Mouse (Mus musculus) thymus, postnatal 4 days (tissue): ENCODE results near the gene Wdr91.
A peak's percentile ranks its signal among the peaks of the same experiment; 100 is the strongest.

Source experiments
- DNase-seq: peaks from one replicate; pipeline ENCODE4 v3.0.0; 2021

The Wdr91 gene

GRCm38 (mm10) chr6:34877509-34878321 is 33.0 kb downstream of the Wdr91 start, which contains the start of gene Cyren:
Gene Cyren, minus strand, starts transcription at chr6:34878060.
- DNase-seq: peak; percentile 96

DNA sequence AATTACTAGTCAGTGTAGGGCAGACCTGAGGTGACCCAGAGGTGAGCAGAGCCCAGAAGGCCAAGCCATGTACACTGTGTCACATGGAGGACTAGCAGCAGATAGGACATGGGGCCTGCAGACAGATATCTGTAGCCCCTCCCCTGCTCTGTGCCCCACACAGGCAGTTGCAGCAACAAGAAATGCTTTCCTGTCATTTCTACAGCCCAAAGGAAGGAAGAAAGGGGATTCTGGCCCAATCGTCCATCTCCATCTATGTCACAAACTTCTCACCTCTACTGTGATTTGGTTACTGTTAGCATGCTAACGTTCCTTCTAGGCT is 33.9 kb downstream of the Wdr91 start:
- DNase-seq: peak; percentile 22

DNA sequence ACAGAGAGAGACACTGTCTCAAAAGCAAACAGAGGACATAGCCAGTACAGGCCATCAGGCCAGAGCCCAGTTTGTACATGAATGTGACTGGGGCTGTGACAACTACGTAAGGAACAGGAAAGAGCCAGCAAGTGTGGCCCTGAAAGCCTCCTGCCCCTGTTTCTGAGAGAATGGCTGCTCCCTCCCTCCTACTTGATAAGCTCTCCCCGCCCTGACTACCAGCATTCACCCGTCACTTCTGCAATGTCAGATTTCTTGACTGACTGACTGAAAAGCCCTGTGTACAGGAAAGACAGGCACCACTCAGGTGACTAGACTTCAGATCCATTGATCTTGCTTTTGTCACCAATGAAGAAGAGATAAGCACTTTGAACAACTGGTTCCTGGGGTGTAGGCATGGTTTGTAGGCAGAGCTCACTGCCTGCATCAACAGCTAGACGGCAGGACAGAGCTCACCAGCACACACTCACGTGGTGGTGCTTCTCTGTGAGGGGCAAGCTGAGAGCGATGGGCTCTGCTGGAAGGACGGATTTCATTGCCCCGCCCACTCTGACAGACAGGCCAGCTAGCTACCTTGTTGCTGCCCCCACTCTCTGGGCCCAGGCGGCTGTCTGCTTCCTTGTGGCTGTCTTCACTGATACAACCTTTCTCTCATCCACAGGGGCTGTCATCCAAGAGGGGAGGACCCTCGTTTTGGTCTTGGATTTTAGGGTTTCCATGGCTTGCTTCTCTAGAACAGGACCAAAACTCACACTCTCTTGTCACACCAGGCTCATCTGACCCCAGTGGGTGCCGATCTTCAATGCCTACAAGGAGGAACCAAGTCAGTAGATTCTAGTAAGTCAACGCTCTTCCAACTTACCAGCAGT is 34.5 kb downstream of the Wdr91 start:
- DNase-seq: peak; percentile 62

DNA sequence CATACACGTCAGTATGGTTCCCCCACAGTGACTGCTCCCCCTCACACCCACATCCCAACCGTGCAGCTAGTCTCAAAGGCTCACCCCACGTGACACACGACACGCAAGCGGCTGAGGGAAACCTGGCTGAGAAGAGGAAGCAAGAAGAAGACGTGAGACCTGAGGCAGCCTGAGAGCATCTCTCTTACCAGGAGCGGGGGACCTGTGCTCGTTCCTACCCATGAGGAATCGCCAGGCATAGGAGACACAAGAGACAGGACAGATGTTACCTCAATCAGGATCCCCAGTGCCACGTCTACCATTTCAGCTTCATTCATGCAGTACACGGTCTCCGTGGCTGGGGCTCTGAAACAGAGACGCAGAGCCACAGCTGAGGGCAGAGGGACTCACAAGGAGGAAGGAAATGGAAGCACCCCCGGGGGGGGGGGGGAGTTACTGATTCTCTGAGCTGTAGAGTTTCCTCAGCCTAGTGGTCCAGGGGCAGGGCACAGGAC is 35.4 kb downstream of the Wdr91 start:
- DNase-seq: peak; percentile 81

DNA sequence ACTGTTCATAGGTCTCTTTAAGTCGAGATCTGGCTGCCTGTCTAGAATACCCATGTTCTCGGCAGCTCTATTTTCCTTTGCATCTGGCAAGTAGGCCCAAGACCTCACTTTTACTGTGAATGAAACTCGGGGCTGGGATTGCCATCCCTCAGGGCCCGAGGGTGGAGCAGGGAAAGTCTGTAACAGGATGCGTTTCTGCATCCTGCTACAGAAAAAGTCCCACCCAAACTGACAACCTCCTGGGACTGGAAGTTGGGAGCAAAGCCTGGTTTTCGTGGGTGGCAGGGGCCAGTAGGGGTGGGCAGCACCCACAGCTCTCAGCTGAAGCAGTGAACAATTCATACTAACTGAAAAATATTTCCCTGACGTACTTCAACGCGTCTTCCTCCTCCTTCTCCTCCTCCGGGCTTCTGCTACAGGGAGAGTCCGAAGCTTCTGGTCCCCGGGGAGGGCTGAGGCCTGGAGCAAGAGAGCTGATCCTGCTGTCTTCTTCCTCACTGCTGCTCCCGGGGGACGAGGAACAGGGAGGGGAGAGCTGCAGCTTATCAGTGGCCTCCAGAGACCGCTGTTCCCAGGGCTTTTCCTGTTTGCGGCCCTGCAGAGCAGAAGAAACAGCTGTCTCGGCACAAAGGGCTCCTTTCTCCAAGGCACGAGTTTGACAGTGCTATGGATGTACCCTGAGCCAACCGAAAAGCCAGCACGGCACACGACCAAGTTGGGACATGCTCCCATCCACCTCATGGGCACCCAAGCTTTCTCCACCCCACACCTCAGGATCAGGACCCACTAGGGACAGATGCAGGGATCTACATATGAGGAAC is 36.4 kb downstream of the Wdr91 start:
- DNase-seq: peak; percentile 39

- no peak for DNase-seq
These were observed 37.8 kb downstream of the Wdr91 start for GRCm38 (mm10) chr6:34872871-34873270.

DNA sequence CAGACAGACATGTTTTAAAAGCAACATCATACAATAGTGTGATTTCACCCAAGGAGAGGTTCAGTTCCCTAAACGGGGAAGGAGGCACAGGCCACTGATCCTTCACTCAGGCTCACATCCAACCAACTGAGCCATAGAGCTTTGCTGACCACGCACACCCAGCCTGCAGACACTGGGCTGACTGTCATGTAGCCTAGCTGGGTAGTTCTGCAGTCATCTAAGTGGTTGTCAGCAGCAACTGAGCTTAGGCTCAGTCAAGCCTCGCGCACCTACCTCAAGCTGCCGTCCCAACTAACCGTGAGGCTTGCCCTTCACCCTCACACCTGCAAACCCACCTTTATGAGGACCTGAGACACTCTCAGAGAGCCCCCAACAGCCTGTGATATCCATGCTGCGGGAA is 38.7 kb downstream of the Wdr91 start:
- DNase-seq: no peak

GRCm38 (mm10) chr6:34870724-34871123 is 40.0 kb downstream of the Wdr91 start:
- DNase-seq: no peak

- no peak for DNase-seq
These were observed 40.5 kb downstream of the Wdr91 start for GRCm38 (mm10) chr6:34870136-34870535.

DNA sequence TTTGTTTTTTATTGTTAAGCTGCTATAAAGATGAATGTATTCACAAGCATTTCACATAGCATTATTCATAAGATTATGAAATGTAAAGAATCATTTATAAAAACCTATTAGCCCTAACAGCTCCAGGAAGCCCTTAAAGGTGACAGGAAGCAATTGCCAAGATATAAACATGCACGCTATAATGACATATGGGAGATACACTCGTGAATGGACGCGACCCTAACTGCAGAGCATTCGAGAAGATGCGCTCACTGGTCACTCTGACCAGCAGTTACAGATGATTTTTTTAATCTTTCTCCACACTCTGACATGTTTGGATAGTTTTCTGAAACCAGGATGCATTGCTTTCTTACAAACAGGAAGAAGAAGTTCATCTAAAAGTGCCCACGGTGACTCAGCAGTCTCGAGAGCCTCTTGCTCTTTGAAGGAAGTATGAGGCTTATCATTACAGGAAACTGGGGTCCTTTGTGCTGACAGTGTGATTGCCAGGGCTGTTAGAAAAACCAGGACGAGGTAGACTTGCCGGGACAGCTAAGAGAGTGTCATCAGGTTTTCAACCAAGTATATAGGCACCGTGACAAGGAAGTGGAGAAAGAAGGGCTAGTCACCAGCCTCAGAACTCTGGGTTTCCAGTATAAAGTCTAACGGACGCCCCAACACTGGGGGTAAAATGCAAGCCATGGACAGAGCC is 41.3 kb downstream of the Wdr91 start:
- peak; percentile 58 for DNase-seq

- DNase-seq: peak; percentile 17
These were observed 42.0 kb downstream of the Wdr91 start for GRCm38 (mm10) chr6:34868507-34869217.

DNA sequence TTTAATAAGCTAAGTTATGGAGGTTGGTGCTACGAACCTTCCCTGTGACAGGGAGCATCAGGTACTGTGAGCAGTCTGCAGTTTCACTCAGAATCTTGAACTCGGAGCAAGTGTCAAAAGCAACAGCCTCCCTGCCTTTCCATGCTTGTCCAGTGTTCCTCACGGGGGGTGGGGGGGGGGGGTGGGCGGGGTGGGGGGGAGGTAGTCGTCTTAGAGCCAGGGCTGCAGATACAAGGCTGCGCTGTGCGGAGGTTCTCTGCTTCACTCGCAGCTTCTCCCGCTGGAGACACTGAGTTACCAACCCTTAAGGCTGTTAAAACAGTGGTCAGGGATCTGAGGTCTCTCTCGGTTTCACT is 42.7 kb downstream of the Wdr91 start:
- DNase-seq: no peak

GRCm38 (mm10) chr6:34867301-34867994 is 43.2 kb downstream of the Wdr91 start:
- DNase-seq: no peak

- no peak for DNase-seq
These were observed 43.9 kb downstream of the Wdr91 start for GRCm38 (mm10) chr6:34866786-34867185.

- DNase-seq: no peak
These were observed 44.7 kb downstream of the Wdr91 start for GRCm38 (mm10) chr6:34865711-34866593.

DNA sequence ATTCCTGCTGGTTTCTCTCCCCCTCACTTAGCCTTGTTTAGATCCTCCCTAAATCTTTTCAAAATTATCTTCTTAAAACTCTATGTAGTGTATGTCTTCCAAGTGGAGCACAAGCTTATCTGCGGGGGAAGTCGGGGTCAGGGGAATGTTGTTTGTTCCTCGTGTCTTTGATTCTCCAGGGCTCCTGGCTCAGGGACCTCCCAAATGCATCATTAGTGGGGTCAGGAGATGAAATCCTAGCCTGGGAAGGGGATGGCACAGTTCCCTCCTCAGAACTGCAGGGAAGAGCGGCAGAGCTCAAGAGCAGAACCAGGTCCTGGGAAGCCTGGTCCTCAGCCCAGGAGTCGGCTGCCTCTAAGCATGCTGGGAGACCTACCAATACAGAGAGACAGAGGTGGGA is 45.5 kb downstream of the Wdr91 start:
- DNase-seq: no peak

DNA sequence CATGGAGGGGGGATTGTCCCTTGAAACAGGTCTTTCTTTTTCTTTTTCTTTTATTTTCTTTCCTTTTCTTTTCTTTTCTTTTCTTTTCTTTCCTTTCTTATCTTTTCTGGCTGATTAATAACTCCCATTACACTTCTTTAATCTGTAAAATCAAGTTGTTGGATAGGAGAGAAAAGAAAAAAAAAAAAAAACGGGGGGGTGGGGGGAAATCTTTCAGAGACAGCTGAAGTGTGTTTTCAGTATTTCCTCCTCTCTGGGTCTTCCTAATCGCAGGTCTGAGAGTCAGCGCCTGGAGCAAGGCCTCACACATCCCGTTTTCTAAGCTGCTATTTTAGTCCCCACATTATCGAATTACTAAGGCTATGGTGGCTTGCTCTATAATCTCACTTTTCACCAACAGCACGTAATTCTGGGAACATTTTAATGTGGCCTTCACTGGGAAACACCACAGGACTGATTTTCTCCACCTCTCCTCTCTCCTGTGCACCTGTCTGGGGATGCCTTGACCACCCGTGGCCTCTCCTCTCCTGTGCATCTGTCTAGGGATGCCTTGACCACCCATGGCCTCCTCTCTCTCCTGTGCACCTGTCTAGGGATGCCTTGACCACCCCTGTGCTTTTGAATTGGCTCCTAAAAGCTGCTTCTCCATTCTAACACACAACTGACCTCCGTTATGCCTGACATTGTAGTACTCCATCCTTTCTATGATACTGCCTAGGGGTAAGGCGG is 46.7 kb downstream of the Wdr91 start:
- DNase-seq: no peak

- peak; percentile 65 for DNase-seq
These were observed 47.8 kb downstream of the Wdr91 start, which contains the start of gene Tmem140 for GRCm38 (mm10) chr6:34862791-34863403. Gene Tmem140, plus strand, starts transcription at chr6:34863146.

GRCm38 (mm10) chr6:34862381-34862780 is 48.3 kb downstream of the Wdr91 start:
- DNase-seq: peak; percentile 65
